Mouse (Mus musculus) urinary bladder, postnatal 10 days (tissue): ENCODE data around the gene Olfr924.
"Not testable (repeated sequence)": the region's sequence is repeated elsewhere in the genome, so short reads cannot be mapped to it uniquely, and the experiment has no call there.

Experiments
- DNase-seq: peaks from one replicate; pipeline ENCODE4 v3.0.0; 2022; ENCODE audit warnings: low spot score

Gene Olfr924

GRCm38 (mm10) chr9:38844149-38844548, at the start of gene Olfr924:
Gene Olfr924, plus strand, starts transcription at chr9:38844449.
- DNase-seq = no peak

GRCm38 (mm10) chr9:38805696-38806095, 38.6 kb upstream of the Olfr924 start:
- DNase-seq = no peak

GRCm38 (mm10) chr9:38814314-38814713, 29.9 kb upstream of the Olfr924 start, which contains the start of gene Olfr922:
Gene Olfr922, plus strand, starts transcription at chr9:38814614.
- DNase-seq = no peak

- no peak for DNase-seq
These were observed 28.7 kb upstream of the Olfr924 start for GRCm38 (mm10) chr9:38815458-38815986.

- no peak for DNase-seq
These were observed 18.0 kb upstream of the Olfr924 start, which contains the start of gene Olfr923 for GRCm38 (mm10) chr9:38826245-38826644. Gene Olfr923, plus strand, starts transcription at chr9:38826545.

- no peak for DNase-seq
These were observed 11.2 kb upstream of the Olfr924 start for GRCm38 (mm10) chr9:38833027-38833426.

DNA sequence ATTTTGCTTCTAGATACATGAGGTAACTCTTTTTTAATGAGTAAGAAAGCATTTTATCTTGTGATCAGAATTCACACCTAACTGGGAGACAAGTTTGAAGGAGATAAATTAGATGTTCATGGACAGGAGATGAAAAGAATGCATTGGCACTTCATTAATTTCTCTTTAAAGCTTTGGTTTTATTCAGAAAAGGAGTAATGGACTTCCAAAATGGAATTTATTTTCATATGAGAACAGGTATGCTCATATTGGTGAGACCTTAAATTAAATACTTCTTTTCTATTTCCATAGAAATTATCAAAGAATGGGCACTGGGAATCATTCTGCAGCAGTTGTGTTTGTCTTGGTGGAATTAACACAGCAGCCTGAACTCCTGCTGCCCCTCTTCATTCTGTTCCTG, 10.5 kb downstream of the Olfr924 start, which contains the start of gene Olfr26:
TSS of gene Olfr26 (plus strand) at position 301 of the 400 bp plus-strand sequence.
- DNase-seq = no peak

- not testable (repeated sequence) for DNase-seq
These were observed 30.6 kb downstream of the Olfr924 start for GRCm38 (mm10) chr9:38874880-38875279.

GRCm38 (mm10) chr9:38876826-38877225, 32.6 kb downstream of the Olfr924 start, which contains the start of gene Olfr926:
Gene Olfr926, plus strand, starts transcription at chr9:38877126.
- no peak for DNase-seq
